Mouse (Mus musculus) regulatory T cell (primary cell): ENCODE measurements around the gene Wdr64.

Experiments
- in situ Hi-C: fragments of 300-600 bp; cut with MboI, MseI; formaldehyde crosslinking; loops from one replicate; pipeline ENCODE4 v1.15.1; 2025; ENCODE audit warnings: high pct_unique_total_duplicates

Wdr64 gene

DNA sequence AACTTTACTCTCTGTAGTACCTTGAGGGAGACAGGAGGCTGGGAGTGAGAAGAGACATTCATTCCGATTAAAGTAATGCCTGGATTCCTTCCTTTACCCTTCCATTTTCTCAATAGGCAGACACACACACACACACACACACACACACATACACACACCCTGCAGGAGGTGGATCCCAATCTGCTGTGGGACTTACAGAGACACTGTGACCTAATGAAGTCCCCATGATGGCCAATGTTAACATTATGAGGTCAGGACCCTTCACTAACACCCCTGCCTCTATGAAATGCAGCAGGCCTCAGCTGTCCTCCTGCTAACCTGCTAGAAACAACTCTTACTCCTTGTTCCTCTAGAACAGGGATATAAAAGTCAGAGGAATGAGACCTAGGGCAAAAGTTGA is at the start of gene Wdr64:
Gene Wdr64, plus strand, starts transcription at position 301 of the 400 bp plus-strand sequence.
- in situ Hi-C loops = loop anchor here (25.0 kb wide), 1 partner anchor 1764 kb away; no protein-coding TSS in a partner anchor

DNA sequence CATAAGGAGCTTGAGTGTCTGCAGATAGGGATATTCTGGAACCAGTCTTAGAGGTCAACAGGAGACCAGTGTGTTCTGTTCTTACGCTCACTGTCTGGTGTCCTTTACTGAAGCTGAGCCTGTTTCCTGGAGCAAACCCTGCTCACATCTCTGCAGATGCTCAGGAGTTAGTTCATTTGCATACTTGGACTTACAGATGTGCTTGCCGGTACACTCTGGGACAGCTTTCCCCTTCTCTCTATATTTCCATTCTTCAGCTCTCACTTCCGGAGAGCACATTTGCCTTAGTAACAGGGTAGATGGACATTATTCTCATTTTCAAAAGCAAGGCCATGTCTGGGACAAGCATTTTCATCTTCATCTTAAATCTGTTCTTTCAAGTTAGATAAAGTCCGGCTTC is 49.8 kb upstream of the Wdr64 start:
- in situ Hi-C loops = loop anchor here (25.0 kb wide), 1 partner anchor 1189 kb away; no protein-coding TSS in a partner anchor

- in situ Hi-C loops = no loop called here
Measured at GRCm38 (mm10) chr1:175659900-175660299, 38.5 kb upstream of the Wdr64 start.

- in situ Hi-C loops = no loop called here
Measured at GRCm38 (mm10) chr1:175668666-175669405, 29.6 kb upstream of the Wdr64 start.

- in situ Hi-C loops = no loop called here
Measured at GRCm38 (mm10) chr1:175669456-175669855, 28.9 kb upstream of the Wdr64 start.

DNA sequence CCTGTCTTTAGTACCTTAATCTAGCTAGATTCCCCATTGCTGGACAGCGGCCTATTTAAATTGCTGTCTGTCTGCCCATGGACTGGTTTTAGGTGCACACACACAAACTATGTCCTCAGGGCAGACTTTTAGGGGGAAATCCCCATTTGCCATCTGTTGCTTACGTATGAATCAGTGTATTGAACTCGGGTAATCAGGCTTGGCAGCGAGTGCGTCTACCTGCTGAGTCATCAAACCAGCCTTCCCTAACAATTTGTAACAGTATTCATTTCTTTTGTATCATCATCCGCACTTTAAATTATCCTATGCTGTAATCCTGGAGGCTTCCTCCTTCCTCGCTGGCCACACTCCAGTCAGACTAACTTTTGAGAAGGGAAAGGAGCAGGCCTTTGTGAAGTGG is 28.4 kb upstream of the Wdr64 start:
- in situ Hi-C loops = no loop called here

GRCm38 (mm10) chr1:175671626-175672025 is 26.8 kb upstream of the Wdr64 start:
- in situ Hi-C loops = no loop called here

GRCm38 (mm10) chr1:175673563-175674325 is 24.6 kb upstream of the Wdr64 start:
- in situ Hi-C loops = no loop called here

DNA sequence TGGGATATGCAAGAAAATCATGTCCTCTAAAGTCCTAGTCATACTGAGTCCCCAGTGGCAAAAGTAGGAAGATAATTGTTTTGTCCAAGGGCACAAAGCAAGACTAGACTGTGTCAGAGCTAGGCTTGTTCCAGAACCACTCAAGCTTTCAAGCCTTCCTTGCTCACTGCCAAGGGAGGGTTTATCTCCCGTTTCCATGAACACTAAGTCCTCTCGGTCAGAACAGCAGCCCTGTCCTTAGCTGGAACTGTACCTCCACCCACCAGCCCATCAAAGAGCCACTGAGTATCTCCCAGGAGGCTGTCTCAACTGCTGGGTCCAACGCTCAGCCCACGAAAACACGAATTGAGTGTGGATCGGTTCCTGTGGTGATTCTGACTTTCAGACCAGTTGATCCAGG is 23.3 kb upstream of the Wdr64 start:
- in situ Hi-C loops = loop anchor here (25.0 kb wide), 1 partner anchor 1787 kb away; no protein-coding TSS in a partner anchor

GRCm38 (mm10) chr1:175677459-175677858 is 20.9 kb upstream of the Wdr64 start:
- in situ Hi-C loops = loop anchor here (25.0 kb wide), 1 partner anchor 1785 kb away; no protein-coding TSS in a partner anchor

DNA sequence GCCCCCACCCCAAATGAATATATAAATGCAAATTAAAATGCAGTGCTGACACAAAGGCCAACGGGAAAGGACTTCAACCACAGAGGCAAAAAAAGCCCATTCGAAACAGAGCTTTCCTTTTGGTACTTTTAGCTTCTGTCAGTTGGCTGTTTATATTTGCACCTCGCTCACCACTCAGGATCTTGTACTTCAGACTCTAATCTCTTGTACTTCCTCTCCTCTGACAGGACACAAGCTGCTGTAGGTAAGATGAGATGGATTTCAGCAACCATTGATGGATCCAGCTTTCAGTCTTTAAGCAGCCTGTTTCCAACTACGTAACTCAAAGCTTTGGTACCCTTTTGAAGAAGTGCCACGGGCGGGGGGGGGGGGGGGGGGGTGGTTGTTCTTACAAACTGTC is 17.4 kb upstream of the Wdr64 start:
- in situ Hi-C loops = loop anchor here (25.0 kb wide), 1 partner anchor 1781 kb away; no protein-coding TSS in a partner anchor

DNA sequence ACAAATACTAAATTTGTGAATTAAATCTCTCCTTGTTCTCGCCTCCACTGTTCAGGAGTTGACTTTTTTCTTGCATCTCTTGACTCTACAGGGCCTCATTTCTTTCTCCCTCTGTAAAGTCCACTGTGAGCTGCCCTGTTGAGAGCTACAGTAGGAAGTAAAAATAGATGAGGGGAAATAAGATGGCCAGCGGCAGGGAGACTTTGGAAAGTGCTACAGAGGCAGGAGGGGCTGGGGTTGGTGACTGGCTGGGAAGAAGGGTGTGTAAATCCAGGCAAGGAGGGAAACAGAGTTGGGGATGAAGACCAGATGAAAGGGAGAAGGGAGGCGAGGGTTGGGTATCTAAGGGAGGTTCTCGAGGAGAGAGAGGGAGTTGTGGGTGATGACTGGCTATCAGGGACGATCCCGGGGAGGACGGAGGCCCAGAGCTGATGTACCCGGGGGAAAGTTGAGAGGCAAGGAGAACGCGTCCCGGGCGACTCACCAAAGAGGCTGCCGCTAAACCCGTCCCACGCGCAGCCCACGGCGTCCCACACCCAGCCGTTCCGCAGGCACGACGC is 6.6 kb upstream of the Wdr64 start:
- in situ Hi-C loops = loop anchor here (5.0 to 25.0 kb wide), 2 partner anchors 59 to 1771 kb away; no protein-coding TSS in a partner anchor

GRCm38 (mm10) chr1:175692246-175692996 is 6.0 kb upstream of the Wdr64 start, which contains the start of the genes Opn3 and Chml:
TSS of gene Opn3 (minus strand) at chr1:175692776.
TSS of gene Chml (minus strand) at chr1:175692901.
- in situ Hi-C loops = loop anchor here (5.0 to 25.0 kb wide), 2 partner anchors 60 to 1770 kb away; no protein-coding TSS in a partner anchor

- in situ Hi-C loops = loop anchor here (5.0 to 25.0 kb wide), 2 partner anchors 61 to 1769 kb away; no protein-coding TSS in a partner anchor
Measured at GRCm38 (mm10) chr1:175692997-175693361, 5.4 kb upstream of the Wdr64 start.

- in situ Hi-C loops = loop anchor here (5.0 to 25.0 kb wide), 2 partner anchors 61 to 1769 kb away; no protein-coding TSS in a partner anchor
Measured at GRCm38 (mm10) chr1:175693429-175693960, 4.9 kb upstream of the Wdr64 start.

DNA sequence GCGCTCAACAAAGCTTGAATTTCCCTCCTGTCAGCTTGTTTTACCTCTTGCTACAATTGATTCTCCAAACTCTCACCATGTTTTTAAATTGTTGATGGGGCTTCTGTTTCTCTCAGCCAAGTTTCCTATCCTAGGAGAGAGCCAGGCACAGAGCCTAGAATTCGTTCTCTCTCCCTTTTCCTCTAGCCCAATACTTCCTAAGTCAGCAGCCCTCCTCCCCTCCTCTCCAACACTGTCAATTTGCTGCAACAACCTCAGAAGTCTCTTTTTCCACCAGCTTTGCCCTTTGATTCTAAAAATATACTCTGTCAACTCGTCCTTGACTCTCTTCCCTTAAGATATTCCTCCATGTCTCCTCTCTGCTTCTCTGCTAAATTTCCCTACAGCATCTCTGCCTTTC is 982 bp downstream of the Wdr64 start:
- in situ Hi-C loops = loop anchor here (25.0 kb wide), 1 partner anchor 1763 kb away; no protein-coding TSS in a partner anchor

DNA sequence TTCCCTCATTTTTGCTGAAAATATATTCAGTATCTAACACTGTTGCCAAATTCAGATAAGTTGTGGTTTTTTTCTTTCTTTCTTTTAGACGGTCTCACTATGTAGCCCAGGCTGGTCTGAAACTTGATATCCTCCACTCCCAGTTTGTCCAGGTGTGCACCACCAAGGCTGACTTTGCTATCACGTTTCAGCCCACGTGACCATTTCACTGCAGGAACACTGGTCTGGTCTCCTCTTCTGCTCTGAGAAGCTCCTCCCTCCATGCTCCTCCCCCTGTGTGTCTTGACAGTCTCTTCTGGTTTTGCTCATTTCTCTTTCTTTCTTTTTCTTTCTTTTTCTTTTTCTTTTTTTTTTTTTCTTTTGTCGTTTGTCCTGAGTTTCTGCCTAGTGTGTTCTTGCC is 1.4 kb downstream of the Wdr64 start:
- in situ Hi-C loops = loop anchor here (10.0 to 25.0 kb wide), 2 partner anchors 175 to 1763 kb away; no protein-coding TSS in a partner anchor

- in situ Hi-C loops = loop anchor here (10.0 kb wide), 1 partner anchor 174 kb away; no protein-coding TSS in a partner anchor
Measured at GRCm38 (mm10) chr1:175701145-175701544, 2.8 kb downstream of the Wdr64 start.

- in situ Hi-C loops = loop anchor here (10.0 kb wide), 1 partner anchor 167 kb away; no protein-coding TSS in a partner anchor
Measured at GRCm38 (mm10) chr1:175707599-175707998, 9.2 kb downstream of the Wdr64 start.

- in situ Hi-C loops = loop anchor here (10.0 kb wide), 1 partner anchor 167 kb away; no protein-coding TSS in a partner anchor
Measured at GRCm38 (mm10) chr1:175708013-175708412, 9.6 kb downstream of the Wdr64 start.
